ENCODE assay signal across 14 mouse cellular contexts in the genomic region with DNA sequence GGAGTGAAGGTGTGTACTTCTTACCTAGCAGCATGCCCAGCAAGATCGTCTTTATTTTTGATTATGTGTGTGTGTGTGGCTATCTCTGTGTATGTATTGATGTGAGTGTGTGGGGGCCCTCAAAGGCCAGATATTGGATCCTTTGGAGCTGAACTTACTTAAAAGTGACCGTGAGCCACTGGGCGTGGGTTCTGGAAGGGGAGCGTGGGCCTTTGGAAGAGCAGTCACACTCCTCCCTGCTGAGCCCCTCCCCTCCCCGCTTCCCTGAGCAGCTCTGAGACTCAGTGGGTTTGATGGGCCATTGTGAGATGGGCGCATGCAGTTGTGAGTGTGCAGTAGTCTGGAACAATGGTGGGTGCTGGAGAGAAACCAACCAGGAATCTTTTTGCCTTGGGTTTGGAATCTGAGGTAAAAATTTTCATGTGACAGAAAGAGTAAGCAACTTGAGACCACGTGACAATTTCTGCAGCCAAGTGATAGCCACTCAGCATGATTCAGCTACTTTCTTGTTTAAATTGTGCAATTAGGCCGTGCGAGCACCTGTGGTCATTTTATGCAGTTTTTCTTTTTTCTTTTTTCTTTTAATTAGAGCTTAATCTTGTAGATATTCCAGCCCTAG. TPM values are rescaled to one million over a fixed set of nuclear protein-coding genes. Genes with fewer than 3 reads are reported as not detected.
DNase-seq lines count a peak whose midpoint lies in the region; ATAC-seq and TF ChIP-seq lines count a peak whose summit lies in the region.
"Had no signal": no experiment of that assay in that cellular context is flagged by ENCODE, and none has a peak within 500 bp of the region (broad histone marks: within the 10 kb centered on the region; RNA-seq: fewer than 3 reads in every experiment).

No protein-coding gene starts in this region.

- peak overlapping the region; percentile 99 for H3K27ac ChIP-seq in liver, postnatal 0 days (ENCODE audit: low read depth)
- H3K27ac ChIP-seq in forebrain, embryonic 12.5 days, result no peak overlapping the region
- H3K27ac ChIP-seq: embryonic facial prominence, embryonic 13.5 days; limb, embryonic 13.5 days; stomach, embryonic 15.5 days had no signal

- H3K36me3 ChIP-seq in megakaryocyte, embryonic 14.5 days (replicated peaks; ENCODE audit: low read length), result peaks cover 71% of the 10 kb centered on the region
- H3K36me3 ChIP-seq in liver, postnatal 0 days (replicated peaks; ENCODE audit: insufficient read depth, low read length), result peaks cover 43% of the 10 kb centered on the region
- no peaks in the 10 kb centered on the region for H3K36me3 ChIP-seq in forebrain, embryonic 12.5 days (replicated peaks)
- H3K36me3 ChIP-seq: embryonic facial prominence, embryonic 13.5 days; stomach, embryonic 15.5 days had no signal

- H3K9ac ChIP-seq in liver, postnatal 0 days (replicated peaks), result peak overlapping the region; percentile 37
- no peak overlapping the region for H3K9ac ChIP-seq in forebrain, embryonic 12.5 days
- H3K9ac ChIP-seq: embryonic facial prominence, embryonic 13.5 days; limb, embryonic 13.5 days; stomach, embryonic 15.5 days had no signal

- TF ChIP-seq EP300 in liver, postnatal 0 days (IDR thresholded peaks at IDR 0.05; ENCODE audit: low read depth), result peak; percentile 95

- ATAC-seq in megakaryocyte, adult 5-6 weeks (ENCODE audit: poor library complexity, severe bottlenecking), result no peak
- ATAC-seq in liver, postnatal 0 days, result peak; percentile 48
- ATAC-seq in forebrain, embryonic 12.5 days (ENCODE audit: low FRiP score), result no peak
- ATAC-seq: intestine, embryonic 16.5 days had no signal

- DNase-seq in c-Kit-positive CD71-positive TER-119-negative erythroid progenitor cells, embryonic 14.5 days (ENCODE audit: low read depth), result peak; percentile 71
- DNase-seq in liver, postnatal 0 days, result peak; percentile 54
- DNase-seq in kidney, adult 11 months, result no peak
- no peak for DNase-seq in layer of hippocampus, postnatal 10 days (ENCODE audit: low spot score in 2 of 2)
- DNase-seq: adrenal gland, postnatal 14 days; cerebellum, adult 8-10 months; layer of hippocampus, adult 9-11 months had no signal

- H3K27me3 ChIP-seq in megakaryocyte, embryonic 14.5 days (replicated peaks), result no peaks in the 10 kb centered on the region
- no peaks in the 10 kb centered on the region for H3K27me3 ChIP-seq in liver, postnatal 0 days (ENCODE audit: insufficient read depth, low read length)
- peaks cover 40% of the 10 kb centered on the region for H3K27me3 ChIP-seq in forebrain, embryonic 12.5 days
- H3K27me3 ChIP-seq: stomach, embryonic 15.5 days had no signal

- H3K4me1 ChIP-seq in megakaryocyte, embryonic 14.5 days, result peaks cover 88% of the 10 kb centered on the region
- H3K4me1 ChIP-seq in liver, postnatal 0 days (ENCODE audit: insufficient read depth), result peaks cover 65% of the 10 kb centered on the region
- H3K4me1 ChIP-seq in forebrain, embryonic 12.5 days, result peaks cover 19% of the 10 kb centered on the region

- 42% methylated on average over 9 of the region's 9 CpGs for WGBS in liver, postnatal 0 days (ENCODE audit: insufficient replicate concordance)
- 80% methylated on average over 9 of the region's 9 CpGs for WGBS in forebrain, embryonic 12.5 days

- H3K4me2 ChIP-seq in liver, postnatal 0 days (ENCODE audit: low read depth, low read length), result peak overlapping the region; percentile 61
- no peak overlapping the region for H3K4me2 ChIP-seq in forebrain, embryonic 12.5 days
- H3K4me2 ChIP-seq: embryonic facial prominence, embryonic 13.5 days; limb, embryonic 13.5 days; stomach, embryonic 15.5 days had no signal

- no peaks in the 10 kb centered on the region for H3K9me3 ChIP-seq in megakaryocyte, embryonic 14.5 days
- no peaks in the 10 kb centered on the region for H3K9me3 ChIP-seq in liver, postnatal 0 days (ENCODE audit: low read length)
- no peaks in the 10 kb centered on the region for H3K9me3 ChIP-seq in forebrain, embryonic 12.5 days
- H3K9me3 ChIP-seq: embryonic facial prominence, embryonic 13.5 days; limb, embryonic 13.5 days; stomach, embryonic 15.5 days had no signal

- TF ChIP-seq CTCF in liver, postnatal 0 days (IDR thresholded peaks at IDR 0.05; ENCODE audit: low read depth), result no peak

- peak overlapping the region; percentile 89 for H3K4me3 ChIP-seq in megakaryocyte, embryonic 14.5 days (replicated peaks)
- H3K4me3 ChIP-seq in liver, postnatal 0 days (ENCODE audit: low read depth, low read length), result peak overlapping the region; percentile 23
- H3K4me3 ChIP-seq in forebrain, embryonic 12.5 days (replicated peaks), result no peak overlapping the region
- H3K4me3 ChIP-seq: embryonic facial prominence, embryonic 13.5 days; limb, embryonic 13.5 days; stomach, embryonic 15.5 days had no signal

RNA-seq across cellular contexts. Expression of gene Creg1, which starts 5.5 kb away (rescaled TPM):
- 254 and 485 TPM in 2 replicates for polyA plus RNA-seq in megakaryocyte, embryonic 14.5 days (2012; ENCODE audit: insufficient read depth, low replicate concordance)
- 263 and 307 TPM in 2 replicates for total RNA-seq in megakaryocyte, adult 5-6 weeks (2015)
- 140 and 147 TPM in 2 replicates for total RNA-seq in megakaryocyte, adult 5-6 weeks (2017)
- polyA plus RNA-seq in liver, postnatal 0 days (2015; fragmentation: Nextera tagmentation; extraction: Ambion mirVana), result 289 and 305 TPM in 2 replicates
- polyA plus RNA-seq in forebrain, embryonic 12.5 days (2016; fragmentation: Nextera tagmentation; extraction: Ambion mirVana), result 26.3 and 27.2 TPM in 2 replicates
- 10 to 100 TPM; 18.7 to 23.7 TPM for total RNA-seq in layer of hippocampus, postnatal 10 days (2021)

RNA-seq across cellular contexts. Expression of gene Cd247, which starts 19.5 kb away (rescaled TPM):
- not detected in 2 replicates for polyA plus RNA-seq in megakaryocyte, embryonic 14.5 days (2012; ENCODE audit: insufficient read depth, low replicate concordance)
- total RNA-seq in megakaryocyte, adult 5-6 weeks (2015), result 1.1 and 2.8 TPM in 2 replicates
- total RNA-seq in megakaryocyte, adult 5-6 weeks (2017), result 2.1 and 3.7 TPM in 2 replicates
- 0.13 and 0.43 TPM in 2 replicates for polyA plus RNA-seq in liver, postnatal 0 days (2015; fragmentation: Nextera tagmentation; extraction: Ambion mirVana)
- 1.1 and 2.4 TPM in 2 replicates for polyA plus RNA-seq in forebrain, embryonic 12.5 days (2016; fragmentation: Nextera tagmentation; extraction: Ambion mirVana)
- under 1 TPM; 0.20 to 0.25 TPM for total RNA-seq in layer of hippocampus, postnatal 10 days (2021)

RNA-seq across cellular contexts. Expression of gene Rcsd1, which starts 59.4 kb away (rescaled TPM):
- polyA plus RNA-seq in megakaryocyte, embryonic 14.5 days (2012; ENCODE audit: insufficient read depth, low replicate concordance), result 0.43 and 11.0 TPM in 2 replicates
- 82.1 and 88.8 TPM in 2 replicates for total RNA-seq in megakaryocyte, adult 5-6 weeks (2015)
- 184 and 199 TPM in 2 replicates for total RNA-seq in megakaryocyte, adult 5-6 weeks (2017)
- polyA plus RNA-seq in liver, postnatal 0 days (2015; fragmentation: Nextera tagmentation; extraction: Ambion mirVana), result 14.6 and 15.0 TPM in 2 replicates
- 6.7 and 8.1 TPM in 2 replicates for polyA plus RNA-seq in forebrain, embryonic 12.5 days (2016; fragmentation: Nextera tagmentation; extraction: Ambion mirVana)
- total RNA-seq in layer of hippocampus, postnatal 10 days (2021), result 1 to 10 TPM; 6.8 to 6.9 TPM

Comparison
In these comparisons a context has a peak if more than half of its experiments do, and no peak if none do; other contexts are left out.
1. DNase-seq: peak in c-Kit-positive CD71-positive TER-119-negative erythroid progenitor cells, embryonic 14.5 days (single experiment) and liver, postnatal 0 days (single experiment); none in kidney, adult 11 months (single experiment) and layer of hippocampus, postnatal 10 days (0 of 2).